Mouse (Mus musculus) neural tube, embryonic 11.5 days (tissue): ENCODE results near the gene Ccdc146. TPM values are rescaled to one million over a fixed set of nuclear protein-coding genes. Genes with fewer than 3 reads are reported as not detected.
A peak's percentile ranks its signal among the peaks of the same experiment; 100 is the strongest.
"Not testable (repeated sequence)": the region's sequence is repeated elsewhere in the genome, so short reads cannot be mapped to it uniquely, and the experiment has no call there.

Experiments
- ATAC-seq: fragments of 200-750 bp; cut with Nextera tagmentation; 2 replicates; pipeline ENCODE4 v1.8.0; 2017; ENCODE audit warnings: moderate number of reproducible peaks, mild to moderate bottlenecking, moderate TSS enrichment, moderate library complexity; ENCODE audit not compliant: insufficient read depth, low FRiP score, low TSS enrichment
- DNase-seq: peaks from one replicate; pipeline ENCODE4 v3.0.0-alpha.2; 2015; ENCODE audit warnings: low spot score
- H3K27ac ChIP-seq: fragments of 300-500 bp; sonication (generic); 2 replicates; pipeline ENCODE4 v1.5.1; 2014; ENCODE audit warnings: low read depth, mild to moderate bottlenecking, low read length
- H3K27me3 ChIP-seq: fragments of 300-500 bp; sonication (generic); 2 replicates; pipeline ENCODE4 v1.6.1; 2014; ENCODE audit warnings: mild to moderate bottlenecking, low read length, mixed read lengths; ENCODE audit not compliant: control insufficient read depth, insufficient read depth
- H3K36me3 ChIP-seq: fragments of 300-500 bp; sonication (generic); 2 replicates; pipeline ENCODE4 v1.6.1; 2014; ENCODE audit warnings: mild to moderate bottlenecking, low read length, moderate library complexity, mixed read lengths; ENCODE audit not compliant: control insufficient read depth, insufficient read depth
- H3K4me1 ChIP-seq: fragments of 300-500 bp; sonication (generic); 2 replicates; pipeline ENCODE4 v1.6.1; 2014; ENCODE audit warnings: low read length, mixed read lengths; ENCODE audit not compliant: control insufficient read depth, insufficient read depth
- H3K4me2 ChIP-seq: fragments of 300-500 bp; sonication (generic); 2 replicates; pipeline ENCODE4 v1.6.1; 2014; ENCODE audit warnings: low read depth, mild to moderate bottlenecking, moderate library complexity
- H3K4me3 ChIP-seq: fragments of 300-500 bp; sonication (generic); 2 replicates; pipeline ENCODE4 v1.5.1; 2014; ENCODE audit warnings: low read depth, low read length
- H3K9ac ChIP-seq: fragments of 300-500 bp; sonication (generic); 2 replicates; pipeline ENCODE4 v1.6.1; 2014; ENCODE audit warnings: mild to moderate bottlenecking, low read length
- H3K9me3 ChIP-seq: fragments of 300-500 bp; sonication (generic); 2 replicates; pipeline ENCODE4 v1.6.1; 2016; ENCODE audit warnings: low read length; ENCODE audit not compliant: control insufficient read depth
- WGBS: fragments of 180-500 bp; shearing (Covaris S2); extraction: QIAGEN DNeasy Blood & Tissue Kit; methylation state at CpG from one replicate; pipeline ENCODE4 v1.1.7; 2014; 5-methylcytosine and 5-hydroxymethylcytosine counted together
- polyA plus RNA-seq: library from polyadenylated mRNA; unstranded; fragments of >200 nt; fragmentation: Nextera tagmentation; extraction: Ambion mirVana; gene quantifications from 2 replicates; pipeline ENCODE4 v1.2.1, GENCODE M21; 2014

Gene Ccdc146
- polyA plus RNA-seq, 1 experiment from 2014 or later, result 0.31 TPM

GRCm38 (mm10) chr5:21299076-21299755, 125.3 kb downstream of the Ccdc146 start:
- Histone ChIP-seq H3K9ac (no peak overlapping the region), H3K4me2 (no peak overlapping the region), H3K4me3 (no peak overlapping the region), H3K36me3 (no peaks in the 10 kb centered on the region), H3K9me3 (no peaks in the 10 kb centered on the region), H3K4me1 (no peaks in the 10 kb centered on the region), H3K27ac (no peak overlapping the region), H3K27me3 (no peaks in the 10 kb centered on the region)
- DNase-seq, result no peak
- 79% methylated on average over 21 of the region's 21 CpGs for whole genome bisulfite sequencing
- ATAC-seq, result no peak

- Histone ChIP-seq H3K9ac (no peak overlapping the region), H3K4me1 (no peaks in the 10 kb centered on the region), H3K4me2 (no peak overlapping the region), H3K9me3 (no peaks in the 10 kb centered on the region), H3K27ac (no peak overlapping the region), H3K27me3 (no peaks in the 10 kb centered on the region), H3K36me3 (no peaks in the 10 kb centered on the region), H3K4me3 (no peak overlapping the region)
- 89% methylated on average over 7 of the region's 8 CpGs for WGBS
- DNase-seq (no peak), ATAC-seq (no peak)
Observed at GRCm38 (mm10) chr5:21295683-21296082, 128.8 kb downstream of the Ccdc146 start.

GRCm38 (mm10) chr5:21290594-21290993, 133.9 kb downstream of the Ccdc146 start:
- Histone ChIP-seq H3K36me3 (no peaks in the 10 kb centered on the region), H3K4me1 (no peaks in the 10 kb centered on the region), H3K4me2 (no peak overlapping the region), H3K27me3 (no peaks in the 10 kb centered on the region), H3K4me3 (no peak overlapping the region), H3K9ac (no peak overlapping the region), H3K27ac (no peak overlapping the region), H3K9me3 (no peaks in the 10 kb centered on the region)
- WGBS, result 92% methylated on average over 8 of the region's 8 CpGs
- no peak for ATAC-seq
- DNase-seq, result no peak

- ATAC-seq (no peak), DNase-seq (no peak)
- WGBS, result 82% methylated on average over 7 of the region's 7 CpGs
- H3K4me3 ChIP-seq, result no peak overlapping the region
- H3K4me1 ChIP-seq, result no peaks in the 10 kb centered on the region
- H3K27me3 ChIP-seq, result no peaks in the 10 kb centered on the region
- no peak overlapping the region for H3K4me2 ChIP-seq
- H3K27ac ChIP-seq, result no peak overlapping the region
- H3K9me3 ChIP-seq, result no peaks in the 10 kb centered on the region
- H3K9ac ChIP-seq, result no peak overlapping the region
- H3K36me3 ChIP-seq, result no peaks in the 10 kb centered on the region
Observed at GRCm38 (mm10) chr5:21288658-21289435, 135.6 kb downstream of the Ccdc146 start.

- no peak overlapping the region for H3K9ac ChIP-seq
- H3K9me3 ChIP-seq, result no peaks in the 10 kb centered on the region
- 94% methylated on average over 12 of the region's 12 CpGs for WGBS
- H3K4me2 ChIP-seq, result no peak overlapping the region
- H3K27me3 ChIP-seq, result no peaks in the 10 kb centered on the region
- H3K4me1 ChIP-seq, result no peaks in the 10 kb centered on the region
- ATAC-seq, result no peak
- H3K4me3 ChIP-seq, result no peak overlapping the region
- H3K27ac ChIP-seq, result no peak overlapping the region
- no peaks in the 10 kb centered on the region for H3K36me3 ChIP-seq
- no peak for DNase-seq
Observed at GRCm38 (mm10) chr5:21283356-21284062, 141.0 kb downstream of the Ccdc146 start.

GRCm38 (mm10) chr5:21277685-21278084, 146.8 kb downstream of the Ccdc146 start:
- not testable (repeated sequence) for ATAC-seq, H3K4me3 ChIP-seq, H3K4me1 ChIP-seq, H3K27ac ChIP-seq, H3K9ac ChIP-seq, H3K9me3 ChIP-seq, H3K27me3 ChIP-seq, DNase-seq, H3K4me2 ChIP-seq, H3K36me3 ChIP-seq
- 56% methylated on average over 2 of the region's 2 CpGs for WGBS

- Histone ChIP-seq H3K9ac (no peak overlapping the region), H3K27ac (no peak overlapping the region), H3K36me3 (no peaks in the 10 kb centered on the region), H3K9me3 (no peaks in the 10 kb centered on the region), H3K4me1 (peaks cover 3% of the 10 kb centered on the region; the same call in 1 of the 2 replicates), H3K4me3 (no peak overlapping the region), H3K27me3 (no peaks in the 10 kb centered on the region), H3K4me2 (no peak overlapping the region)
- ATAC-seq (peak; percentile 87), DNase-seq (no peak)
- whole genome bisulfite sequencing, result 46% methylated on average over 9 of the region's 9 CpGs
Observed at GRCm38 (mm10) chr5:21271386-21272354, 152.8 kb downstream of the Ccdc146 start.

- no peak overlapping the region for H3K9ac ChIP-seq
- no peak overlapping the region for H3K4me3 ChIP-seq
- no peaks in the 10 kb centered on the region for H3K36me3 ChIP-seq
- no peaks in the 10 kb centered on the region for H3K27me3 ChIP-seq
- peaks cover 3% of the 10 kb centered on the region; the same call in 1 of the 2 replicates for H3K4me1 ChIP-seq
- no peaks in the 10 kb centered on the region for H3K9me3 ChIP-seq
- no peak overlapping the region for H3K4me2 ChIP-seq
- DNase-seq (no peak), ATAC-seq (no peak)
- 92% methylated on average over 4 of the region's 4 CpGs for WGBS
- H3K27ac ChIP-seq, result no peak overlapping the region
Observed at GRCm38 (mm10) chr5:21270756-21271155, 153.7 kb downstream of the Ccdc146 start.
